ENCODE assay signal across 9 mouse cellular contexts in the genomic region with DNA sequence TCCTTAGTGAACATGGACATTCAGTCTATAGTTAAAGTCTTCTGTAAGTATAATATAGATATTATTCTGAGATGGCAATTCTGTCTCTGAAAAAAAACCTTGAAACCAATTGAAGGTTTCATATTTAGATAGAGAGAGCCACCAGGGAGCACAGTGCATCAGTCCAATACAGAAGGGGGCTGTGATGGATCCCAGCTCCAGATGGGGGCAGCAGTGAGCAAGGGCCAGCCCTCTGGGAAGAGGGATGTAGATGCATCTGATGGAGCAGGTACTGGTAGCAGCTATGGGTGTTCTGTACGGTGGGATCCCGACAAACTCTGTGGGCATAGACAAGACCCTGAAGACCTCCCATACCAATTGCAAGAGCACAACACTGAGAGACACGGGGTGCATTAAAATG.
DNase-seq lines count a peak whose midpoint lies in the region; ATAC-seq and TF ChIP-seq lines count a peak whose summit lies in the region.
"Had no signal": no experiment of that assay in that cellular context is flagged by ENCODE, and none has a peak within 500 bp of the region (broad histone marks: within the 10 kb centered on the region; RNA-seq: fewer than 3 reads in every experiment).

No protein-coding gene starts in this region.

- H3K79me2 ChIP-seq in CH12.LX (replicated peaks; ENCODE audit: control insufficient read depth, extremely low read depth, insufficient read depth, poor library complexity, severe bottlenecking), result no peaks in the 10 kb centered on the region

- dilution Hi-C loops in CH12.LX (cut with MboI; ENCODE audit: extremely low pct_ligation_motif_present, extremely low pct_unique_long_range_greater_than_20kb, low sequenced_read_pairs), result no loop called here

- H3K36me3 ChIP-seq in kidney, postnatal 0 days (ENCODE audit: insufficient read depth, low read length), result no peaks in the 10 kb centered on the region
- no peaks in the 10 kb centered on the region for H3K36me3 ChIP-seq in kidney, embryonic 16.5 days (ENCODE audit: insufficient read depth, low read length)
- no peaks in the 10 kb centered on the region for H3K36me3 ChIP-seq in CH12.LX (replicated peaks in 1 of 2; ENCODE audit: control insufficient read depth in 1 of 2, insufficient read depth in 1 of 2, low read length in 1 of 2)

- H3K4me2 ChIP-seq in kidney, postnatal 0 days (ENCODE audit: low read length), result no peak overlapping the region
- H3K4me2 ChIP-seq in kidney, embryonic 16.5 days (replicated peaks; ENCODE audit: low read depth, low read length), result no peak overlapping the region
- H3K4me2 ChIP-seq in CH12.LX (ENCODE audit: insufficient read depth, low read depth, poor library complexity, severe bottlenecking), result no peak overlapping the region

- no peak overlapping the region for H3K27ac ChIP-seq in kidney, postnatal 0 days
- H3K27ac ChIP-seq in kidney, embryonic 16.5 days (ENCODE audit: low read length), result no peak overlapping the region
- H3K27ac ChIP-seq in CH12.LX (ENCODE audit: insufficient read depth, low read depth), result no peak overlapping the region

- WGBS in kidney, postnatal 0 days, result 93% methylated on average over 3 of the region's 3 CpGs
- WGBS in kidney, embryonic 16.5 days, result 94% methylated on average over 3 of the region's 3 CpGs

- H3K27me3 ChIP-seq in kidney, postnatal 0 days (ENCODE audit: insufficient read depth, low read length), result no peaks in the 10 kb centered on the region
- H3K27me3 ChIP-seq in kidney, embryonic 16.5 days (ENCODE audit: insufficient read depth, low read length), result no peaks in the 10 kb centered on the region
- H3K27me3 ChIP-seq in CH12.LX (replicated peaks), result no peaks in the 10 kb centered on the region

- no peaks in the 10 kb centered on the region for H3K9me3 ChIP-seq in kidney, postnatal 0 days (replicated peaks; ENCODE audit: low read length)
- H3K9me3 ChIP-seq in kidney, embryonic 16.5 days (ENCODE audit: low read length), result no peaks in the 10 kb centered on the region
- H3K9me3 ChIP-seq in CH12.LX (replicated peaks; ENCODE audit: low read length), result no peaks in the 10 kb centered on the region

- H3K4me1 ChIP-seq in kidney, postnatal 0 days (replicated peaks; ENCODE audit: insufficient read depth, low read length), result no peaks in the 10 kb centered on the region
- H3K4me1 ChIP-seq in kidney, embryonic 16.5 days (ENCODE audit: insufficient read depth, low read length), result no peaks in the 10 kb centered on the region; the same call in 1 of the 2 replicates
- H3K4me1 ChIP-seq in CH12.LX (ENCODE audit: control insufficient read depth in 1 of 2, insufficient read depth in 2 of 2), result no peaks in the 10 kb centered on the region

- TF ChIP-seq CTCF in kidney, postnatal 0 days (IDR thresholded peaks at IDR 0.05; ENCODE audit: low read depth), result peak; percentile 41; the same call in 1 of the 2 replicates
- TF ChIP-seq CTCF in CH12.LX (conservative IDR thresholded peaks at IDR 0.05 in 1 of 2, IDR thresholded peaks at IDR 0.05 in 1 of 2; ENCODE audit: low read depth in 2 of 2, low read length in 2 of 2), result peak; percentile 36 to 60

- peak; percentile 4 for TF ChIP-seq RAD21 in CH12.LX (IDR thresholded peaks at IDR 0.05; ENCODE audit: low read depth, low read length)

- no peak for DNase-seq in kidney, postnatal 0 days (ENCODE audit: low spot score)
- peak; percentile 3 for DNase-seq in 416B (ENCODE audit: low read depth)
- DNase-seq in CH12.LX (ENCODE audit: extremely low read depth), result peak; percentile 14
- peak; percentile 66 to 73 for DNase-seq in cerebellum, adult 18-20 months
- no peak for DNase-seq in gastrocnemius, adult 8-10 months (ENCODE audit: low spot score in 2 of 2)
- DNase-seq in spleen, postnatal 36 days (ENCODE audit: low spot score in 2 of 2), result no peak

- H3K9ac ChIP-seq in kidney, postnatal 0 days (ENCODE audit: low read depth, low read length), result no peak overlapping the region
- H3K9ac ChIP-seq in kidney, embryonic 16.5 days (replicated peaks; ENCODE audit: low read length), result no peak overlapping the region
- no peak overlapping the region for H3K9ac ChIP-seq in CH12.LX (ENCODE audit: insufficient read depth, low read depth)

- in situ Hi-C loops in CH12.LX (cut with MboI; ENCODE audit: low pct_ligation_motif_present, low pct_unique_long_range_greater_than_20kb, low sequenced_read_pairs), result no loop called here

- no peak for TF ChIP-seq POLR2A in CH12.LX (IDR thresholded peaks at IDR 0.05; ENCODE audit: low read depth, low read length)

- ATAC-seq in kidney, postnatal 0 days (replicated peaks; ENCODE audit: low FRiP score, low read depth), result no peak
- ATAC-seq in kidney, embryonic 16.5 days (ENCODE audit: low FRiP score, low TSS enrichment), result no peak
- ATAC-seq in frontal cortex, adult (ENCODE audit: low TSS enrichment), result no peak
- ATAC-seq: activated CD4-positive, CD25-positive, alpha-beta regulatory T cell, adult 4 months had no signal

- H3K4me3 ChIP-seq in kidney, postnatal 0 days (replicated peaks; ENCODE audit: low read depth, low read length), result no peak overlapping the region
- no peak overlapping the region for H3K4me3 ChIP-seq in kidney, embryonic 16.5 days (ENCODE audit: low read length)
- H3K4me3 ChIP-seq in CH12.LX (replicated peaks in 1 of 3; ENCODE audit: low read depth in 2 of 3, low read length in 2 of 3, poor library complexity in 1 of 3), result no peak overlapping the region

- TF ChIP-seq EP300 in CH12.LX (IDR thresholded peaks at IDR 0.05; ENCODE audit: low read length), result no peak

TF ChIP-seq in CH12.LX, 34 proteins besides CTCF, POLR2A, EP300 and RAD21:
- TF ChIP-seq MAX (IDR thresholded peaks at IDR 0.05; ENCODE audit: low read length), result no peak
- no peak for TF ChIP-seq ZNF384 (IDR thresholded peaks at IDR 0.05; ENCODE audit: low read depth, low read length)
- TF ChIP-seq TBP (conservative IDR thresholded peaks at IDR 0.05; ENCODE audit: low read depth, low read length), result no peak
- no peak for TF ChIP-seq MAFK (IDR thresholded peaks at IDR 0.05; ENCODE audit: insufficient replicate concordance, low read length)
- TF ChIP-seq SIN3A (IDR thresholded peaks at IDR 0.05; ENCODE audit: low read length), result no peak
- TF ChIP-seq ZKSCAN1 (IDR thresholded peaks at IDR 0.05; ENCODE audit: borderline replicate concordance, low read depth, low read length), result no peak
- no peak for TF ChIP-seq CHD2 (IDR thresholded peaks at IDR 0.05; ENCODE audit: low read length)
- TF ChIP-seq CHD1 (IDR thresholded peaks at IDR 0.05; ENCODE audit: low read depth, low read length), result no peak
- no peak for TF ChIP-seq HCFC1 (IDR thresholded peaks at IDR 0.05; ENCODE audit: low read depth, low read length)
- no peak for TF ChIP-seq MYC (IDR thresholded peaks at IDR 0.05; ENCODE audit: low read depth, low read length)
- no peak for TF ChIP-seq JUN (IDR thresholded peaks at IDR 0.05; ENCODE audit: insufficient read depth, low read depth, low read length)
- no peak for TF ChIP-seq E2F4 (IDR thresholded peaks at IDR 0.05; ENCODE audit: insufficient replicate concordance, low read depth, low read length)
- no peak for TF ChIP-seq PAX5 (IDR thresholded peaks at IDR 0.05; ENCODE audit: low read length)
- TF ChIP-seq MXI1 (IDR thresholded peaks at IDR 0.05; ENCODE audit: low read depth, low read length), result no peak
- no peak for TF ChIP-seq NRF1 (IDR thresholded peaks at IDR 0.05; ENCODE audit: low read depth, low read length)
- no peak for TF ChIP-seq GABPA (IDR thresholded peaks at IDR 0.05; ENCODE audit: insufficient replicate concordance, low read depth, low read length)
- TF ChIP-seq SMC3 (IDR thresholded peaks at IDR 0.05; ENCODE audit: low read depth, low read length), result no peak
- TF ChIP-seq JUND (conservative IDR thresholded peaks at IDR 0.05; ENCODE audit: low read depth, low read length), result no peak

Comparison
In these comparisons a context has a peak if more than half of its experiments do, and no peak if none do; other contexts are left out.
1. DNase-seq: peak in 416B (single experiment), CH12.LX (single experiment) and cerebellum, adult 18-20 months (2 of 2); none in kidney, postnatal 0 days (single experiment), gastrocnemius, adult 8-10 months (0 of 2) and spleen, postnatal 36 days (0 of 2).